Mouse (Mus musculus) forebrain, postnatal 0 days (tissue): ENCODE data around the gene Ssbp3. TPM values are rescaled to one million over a fixed set of nuclear protein-coding genes. Genes with fewer than 3 reads are reported as not detected.
A peak's percentile ranks its signal among the peaks of the same experiment; 100 is the strongest.

Experiments
- ATAC-seq: fragments of 200-750 bp; cut with Nextera tagmentation; 2 replicates; pipeline ENCODE4 v1.8.0; 2017; ENCODE audit warnings: mild to moderate bottlenecking, moderate library complexity
- DNase-seq: peaks from one replicate; pipeline ENCODE4 v3.0.0-alpha.2; 2015
- H3K27ac ChIP-seq: fragments of 300-500 bp; sonication (generic); 2 replicates; pipeline ENCODE4 v1.5.1; 2014; ENCODE audit warnings: low read depth, mild to moderate bottlenecking, antibody characterized with exemption, low read length, moderate library complexity, mixed read lengths
- H3K27me3 ChIP-seq: fragments of 300-500 bp; sonication (generic); 2 replicates; pipeline ENCODE4 v1.6.1; 2014; ENCODE audit warnings: mild to moderate bottlenecking, low read length, mixed read lengths; ENCODE audit not compliant: insufficient read depth
- H3K36me3 ChIP-seq: fragments of 300-500 bp; sonication (generic); 2 replicates; pipeline ENCODE4 v1.6.1; 2014; ENCODE audit warnings: mild to moderate bottlenecking, moderate library complexity; ENCODE audit not compliant: insufficient read depth
- H3K4me1 ChIP-seq: fragments of 300-500 bp; sonication (generic); 2 replicates; pipeline ENCODE4 v1.6.1; 2014; ENCODE audit warnings: antibody characterized with exemption; ENCODE audit not compliant: insufficient read depth
- H3K4me2 ChIP-seq: fragments of 300-500 bp; sonication (generic); 2 replicates; pipeline ENCODE4 v1.6.1; 2014; ENCODE audit warnings: low read depth, mild to moderate bottlenecking, moderate library complexity
- H3K4me3 ChIP-seq: fragments of 300-500 bp; sonication (generic); 2 replicates; pipeline ENCODE4 v1.5.1; 2014; ENCODE audit warnings: low read depth, low read length, mixed read lengths
- H3K9ac ChIP-seq: fragments of 300-500 bp; sonication (generic); 2 replicates; pipeline ENCODE4 v1.6.1; 2014; ENCODE audit warnings: mild to moderate bottlenecking
- H3K9me3 ChIP-seq: fragments of 300-500 bp; sonication (generic); 2 replicates; pipeline ENCODE4 v1.6.1; 2016; ENCODE audit warnings: low read length
- CTCF ChIP-seq: sonication (generic); IDR thresholded peaks from 2 replicates; pipeline ENCODE4 v1.5.1; 2016; ENCODE audit warnings: antibody characterized with exemption, control low read depth, low read depth
- WGBS: fragments of 180-500 bp; shearing (Covaris S2); extraction: QIAGEN DNeasy Blood & Tissue Kit; methylation state at CpG from one replicate; pipeline ENCODE4 v1.1.7; 2014; 5-methylcytosine and 5-hydroxymethylcytosine counted together
- polyA plus RNA-seq: library from polyadenylated mRNA; unstranded; fragments of >200 nt; fragmentation: Nextera tagmentation; extraction: Ambion mirVana; gene quantifications from 2 replicates; pipeline ENCODE4 v1.2.1, GENCODE M21; 2015
- total RNA-seq: library from RNA; depleted of rRNA; stranded (reverse); fragments of >200 nt; gene quantifications from 2 replicates; pipeline ENCODE4 v1.2.3, GENCODE M21; 2014

Ssbp3 gene
- total and polyA plus RNA-seq, 2 experiments from 2014 or later = 117 to 137 TPM

- H3K9me3 ChIP-seq = no peaks in the 10 kb centered on the region
- no peak overlapping the region for H3K27ac ChIP-seq
- no peak overlapping the region for H3K4me2 ChIP-seq
- no peaks in the 10 kb centered on the region for H3K36me3 ChIP-seq
- H3K4me1 ChIP-seq = peaks cover 26% of the 10 kb centered on the region; the same call in 1 of the 2 replicates
- no peak overlapping the region for H3K9ac ChIP-seq
- 82% methylated on average over 5 of the region's 5 CpGs for WGBS
- no peak for TF ChIP-seq CTCF
- H3K4me3 ChIP-seq = no peak overlapping the region
- no peak for DNase-seq
- H3K27me3 ChIP-seq = no peaks in the 10 kb centered on the region
- ATAC-seq = no peak
These were observed 82.6 kb downstream of the Ssbp3 start for GRCm38 (mm10) chr4:106993053-106993452.

DNA sequence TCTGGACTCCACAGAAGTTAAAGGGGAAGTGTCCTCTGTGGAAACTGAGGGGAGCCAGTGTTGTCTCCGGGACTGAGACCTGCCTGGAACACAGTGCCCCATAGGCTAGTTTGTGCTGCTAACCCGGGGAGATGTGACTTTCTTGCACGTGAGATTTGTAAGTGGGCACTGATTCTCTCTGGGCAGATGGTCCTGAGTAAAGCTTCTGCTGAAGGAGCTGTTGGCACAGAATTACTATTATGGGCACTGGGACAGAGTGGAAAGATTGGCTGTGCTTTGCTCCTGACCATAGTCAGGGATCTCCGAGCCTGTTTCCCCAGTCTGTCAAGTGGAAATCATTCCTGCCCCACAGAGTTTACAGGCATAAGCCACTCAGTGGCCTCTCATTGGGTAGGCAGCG, 83.8 kb downstream of the Ssbp3 start:
- Histone ChIP-seq H3K27me3 (no peaks in the 10 kb centered on the region), H3K4me2 (no peak overlapping the region), H3K4me1 (peaks cover 21% of the 10 kb centered on the region; the same call in 1 of the 2 replicates), H3K4me3 (no peak overlapping the region), H3K9me3 (no peaks in the 10 kb centered on the region), H3K27ac (no peak overlapping the region), H3K36me3 (no peaks in the 10 kb centered on the region), H3K9ac (no peak overlapping the region)
- WGBS = 56% methylated on average over 5 of the region's 5 CpGs
- no peak for DNase-seq
- no peak for TF ChIP-seq CTCF
- no peak for ATAC-seq

GRCm38 (mm10) chr4:106995069-106995468, 84.6 kb downstream of the Ssbp3 start:
- Histone ChIP-seq H3K4me3 (no peak overlapping the region), H3K9ac (no peak overlapping the region), H3K36me3 (no peaks in the 10 kb centered on the region), H3K9me3 (no peaks in the 10 kb centered on the region), H3K27me3 (no peaks in the 10 kb centered on the region), H3K27ac (no peak overlapping the region), H3K4me2 (no peak overlapping the region), H3K4me1 (peaks cover 21% of the 10 kb centered on the region; the same call in 1 of the 2 replicates)
- TF ChIP-seq CTCF = no peak
- ATAC-seq (no peak), DNase-seq (no peak)
- WGBS = 87% methylated on average over 6 of the region's 6 CpGs

- Histone ChIP-seq H3K4me2 (no peak overlapping the region), H3K9me3 (no peaks in the 10 kb centered on the region), H3K9ac (no peak overlapping the region), H3K27ac (no peak overlapping the region), H3K36me3 (no peaks in the 10 kb centered on the region), H3K4me3 (no peak overlapping the region), H3K27me3 (no peaks in the 10 kb centered on the region), H3K4me1 (peaks cover 21% of the 10 kb centered on the region; the same call in 1 of the 2 replicates)
- ATAC-seq (no peak), DNase-seq (no peak)
- 88% methylated on average over 5 of the region's 5 CpGs for WGBS
- TF ChIP-seq CTCF = no peak
These were observed 85.0 kb downstream of the Ssbp3 start for GRCm38 (mm10) chr4:106995513-106995912.

- Histone ChIP-seq H3K4me3 (no peak overlapping the region), H3K4me2 (no peak overlapping the region), H3K27ac (no peak overlapping the region), H3K27me3 (no peaks in the 10 kb centered on the region), H3K9ac (no peak overlapping the region), H3K9me3 (no peaks in the 10 kb centered on the region), H3K36me3 (no peaks in the 10 kb centered on the region), H3K4me1 (peaks cover 21% of the 10 kb centered on the region; the same call in 1 of the 2 replicates)
- 25% methylated on average over 13 of the region's 13 CpGs for WGBS
- peak; percentile 17; the same call in 1 of the 2 replicates for ATAC-seq
- no peak for DNase-seq
- TF ChIP-seq CTCF = no peak
These were observed 86.0 kb downstream of the Ssbp3 start for GRCm38 (mm10) chr4:106996305-106997076.

DNA sequence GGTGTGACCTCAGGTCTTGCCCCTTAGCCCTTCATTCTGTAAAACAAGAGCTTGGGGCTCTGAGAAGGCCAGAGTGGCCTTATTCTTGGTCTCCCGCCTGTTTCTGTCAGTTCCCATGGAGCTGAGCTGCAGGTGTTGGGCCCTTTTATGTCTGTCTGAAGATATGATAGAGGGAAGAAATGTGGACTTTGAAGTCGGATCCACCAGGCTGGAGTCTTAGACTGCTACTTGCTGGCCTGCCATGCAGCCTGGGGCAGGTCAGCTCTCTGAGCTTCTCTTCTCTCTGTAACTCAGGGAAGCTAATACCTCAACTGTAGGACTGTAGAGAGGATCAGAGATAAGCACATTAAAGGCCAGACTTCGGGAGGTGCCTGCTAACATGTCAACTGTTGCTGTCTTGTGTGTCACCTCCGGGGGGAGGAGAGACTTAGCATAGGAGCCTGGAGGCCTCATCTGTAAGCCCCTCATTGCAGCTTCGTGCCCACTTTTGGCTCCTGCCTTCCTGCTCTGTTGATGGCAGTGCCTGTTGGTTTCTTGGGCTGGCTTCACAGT, 90.8 kb downstream of the Ssbp3 start:
- ATAC-seq (no peak), DNase-seq (no peak)
- no peaks in the 10 kb centered on the region for H3K27me3 ChIP-seq
- no peak overlapping the region for H3K9ac ChIP-seq
- TF ChIP-seq CTCF = no peak
- 65% methylated on average over 5 of the region's 5 CpGs for WGBS
- H3K27ac ChIP-seq = no peak overlapping the region
- no peaks in the 10 kb centered on the region for H3K9me3 ChIP-seq
- no peak overlapping the region for H3K4me2 ChIP-seq
- no peaks in the 10 kb centered on the region for H3K36me3 ChIP-seq
- H3K4me3 ChIP-seq = no peak overlapping the region
- 0 out of 2 replicates have a peak, but pooled peaks cover 8% of the 10 kb centered on the region for H3K4me1 ChIP-seq

DNA sequence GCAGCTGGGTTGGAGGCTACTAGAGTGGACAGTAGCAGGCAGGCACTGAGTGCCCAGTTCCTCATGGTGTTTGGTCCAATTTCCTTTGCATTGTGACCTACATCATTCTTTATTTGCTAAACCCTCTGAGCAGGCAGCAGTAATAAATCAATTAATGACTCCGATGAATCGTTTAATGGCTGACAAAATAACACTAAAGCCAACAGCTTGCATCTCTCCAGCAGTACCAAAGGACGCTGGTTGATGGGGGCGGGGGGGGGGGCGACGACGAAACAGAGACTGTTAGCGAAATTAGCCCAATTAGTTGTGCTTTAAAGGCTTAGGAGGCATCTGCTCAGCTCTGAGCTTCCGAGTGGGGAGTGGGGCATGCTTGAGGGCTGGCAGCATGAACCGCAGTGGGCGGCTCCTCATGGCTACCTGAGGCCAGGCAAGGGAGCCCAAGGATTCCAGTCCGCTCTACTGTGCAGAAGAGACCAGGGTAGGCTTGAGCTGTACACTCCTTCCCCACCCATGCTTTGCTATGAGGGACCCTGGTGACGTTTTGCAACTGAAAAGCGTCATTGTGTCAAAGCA, 91.5 kb downstream of the Ssbp3 start:
- H3K9me3 ChIP-seq = no peaks in the 10 kb centered on the region

More for the DNA sequence above, 91.5 kb downstream of the Ssbp3 start:
- DNase-seq (no peak), ATAC-seq (peak; percentile 40; the same call in 1 of the 2 replicates)
- Histone ChIP-seq H3K4me2 (no peak overlapping the region), H3K27me3 (no peaks in the 10 kb centered on the region), H3K9ac (no peak overlapping the region), H3K4me3 (no peak overlapping the region), H3K27ac (no peak overlapping the region), H3K36me3 (no peaks in the 10 kb centered on the region), H3K4me1 (0 out of 2 replicates have a peak, but pooled peaks cover 3% of the 10 kb centered on the region)
- 34% methylated on average over 14 of the region's 14 CpGs for WGBS
- TF ChIP-seq CTCF = no peak
